8 mouse cellular contexts compared by ENCODE assay signal in genomic region chr8:4193588-4193894, GRCm38 (mm10). TPM values are rescaled to one million over a fixed set of nuclear protein-coding genes. Genes with fewer than 3 reads are reported as not detected.
DNase-seq lines count a peak whose midpoint lies in the region; ATAC-seq and TF ChIP-seq lines count a peak whose summit lies in the region.

No protein-coding gene starts in this region.

- ATAC-seq in heart, embryonic 12.5 days (ENCODE audit: insufficient number of reproducible peaks, low FRiP score) = no peak
- peak; percentile 39 for ATAC-seq in lung, postnatal 0 days
- ATAC-seq in intestine, postnatal 0 days = peak; percentile 38; the same call in 1 of the 2 replicates
- ATAC-seq in neural tube, embryonic 15.5 days (ENCODE audit: low FRiP score) = no peak; the same call in 1 of the 2 replicates

- H3K4me2 ChIP-seq in heart, embryonic 12.5 days = peak overlapping the region; percentile 34; the same call in 1 of the 2 replicates
- no peak overlapping the region for H3K4me2 ChIP-seq in lung, postnatal 0 days (replicated peaks; ENCODE audit: low read depth, low read length)
- no peak overlapping the region; the same call in 1 of the 2 replicates for H3K4me2 ChIP-seq in intestine, postnatal 0 days (replicated peaks; ENCODE audit: low read depth)
- H3K4me2 ChIP-seq in neural tube, embryonic 15.5 days = no peak overlapping the region

- no peak for TF ChIP-seq EP300 in lung, postnatal 0 days (IDR thresholded peaks at IDR 0.05)

- H3K36me3 ChIP-seq in heart, embryonic 12.5 days = no peaks in the 10 kb centered on the region
- H3K36me3 ChIP-seq in lung, postnatal 0 days (ENCODE audit: insufficient read depth, low read length) = no peaks in the 10 kb centered on the region
- peaks cover 6% of the 10 kb centered on the region; the same call in 1 of the 2 replicates for H3K36me3 ChIP-seq in intestine, postnatal 0 days (ENCODE audit: control insufficient read depth, insufficient read depth)
- peaks cover 64% of the 10 kb centered on the region for H3K36me3 ChIP-seq in neural tube, embryonic 15.5 days

- no peaks in the 10 kb centered on the region for H3K27me3 ChIP-seq in heart, embryonic 12.5 days (replicated peaks)
- H3K27me3 ChIP-seq in lung, postnatal 0 days (replicated peaks; ENCODE audit: insufficient read depth, low read length) = no peaks in the 10 kb centered on the region
- no peaks in the 10 kb centered on the region for H3K27me3 ChIP-seq in intestine, postnatal 0 days (replicated peaks; ENCODE audit: control insufficient read depth, insufficient read depth, low read length)
- no peaks in the 10 kb centered on the region for H3K27me3 ChIP-seq in neural tube, embryonic 15.5 days (replicated peaks)

- no peak for DNase-seq in heart, adult 18-20 months
- DNase-seq in lung, postnatal 0 days (ENCODE audit: low spot score) = no peak
- no peak for DNase-seq in lung, postnatal 25 days (ENCODE audit: low spot score)
- DNase-seq in adipocyte (ENCODE audit: low spot score) = no peak
- no peak for DNase-seq in spleen, postnatal 4 days (ENCODE audit: low spot score in 2 of 2)

- H3K9me3 ChIP-seq in heart, embryonic 12.5 days (replicated peaks) = no peaks in the 10 kb centered on the region
- H3K9me3 ChIP-seq in lung, postnatal 0 days (ENCODE audit: low read length) = no peaks in the 10 kb centered on the region
- H3K9me3 ChIP-seq in intestine, postnatal 0 days (ENCODE audit: control insufficient read depth) = no peaks in the 10 kb centered on the region
- no peaks in the 10 kb centered on the region for H3K9me3 ChIP-seq in neural tube, embryonic 15.5 days (replicated peaks)

- H3K4me1 ChIP-seq in heart, embryonic 12.5 days (replicated peaks) = peaks cover 4% of the 10 kb centered on the region; the same call in 1 of the 2 replicates
- no peaks in the 10 kb centered on the region for H3K4me1 ChIP-seq in lung, postnatal 0 days (ENCODE audit: insufficient read depth, low read depth, low read length)
- no peaks in the 10 kb centered on the region for H3K4me1 ChIP-seq in intestine, postnatal 0 days (replicated peaks; ENCODE audit: control insufficient read depth, insufficient read depth, low read length)
- H3K4me1 ChIP-seq in neural tube, embryonic 15.5 days = peaks cover 14% of the 10 kb centered on the region

- 56% methylated on average over 7 of the region's 7 CpGs for WGBS in heart, embryonic 12.5 days
- 47% methylated on average over 7 of the region's 7 CpGs for WGBS in lung, postnatal 0 days
- WGBS in intestine, postnatal 0 days = 43% methylated on average over 7 of the region's 7 CpGs
- WGBS in neural tube, embryonic 15.5 days = 48% methylated on average over 7 of the region's 7 CpGs

- H3K27ac ChIP-seq in heart, embryonic 12.5 days (ENCODE audit: poor library complexity, severe bottlenecking) = no peak overlapping the region
- H3K27ac ChIP-seq in lung, postnatal 0 days (ENCODE audit: low read length) = no peak overlapping the region
- H3K27ac ChIP-seq in intestine, postnatal 0 days (ENCODE audit: low read depth, low read length) = no peak overlapping the region
- peak overlapping the region; percentile 74 for H3K27ac ChIP-seq in neural tube, embryonic 15.5 days (replicated peaks)

- no peak overlapping the region for H3K9ac ChIP-seq in heart, embryonic 12.5 days
- no peak overlapping the region for H3K9ac ChIP-seq in lung, postnatal 0 days (replicated peaks; ENCODE audit: low read depth)
- no peak overlapping the region for H3K9ac ChIP-seq in intestine, postnatal 0 days (ENCODE audit: low read depth, low read length)
- no peak overlapping the region for H3K9ac ChIP-seq in neural tube, embryonic 15.5 days (replicated peaks)

- no peak for TF ChIP-seq CTCF in lung, postnatal 0 days (IDR thresholded peaks at IDR 0.05)
- no peak for TF ChIP-seq CTCF in intestine, postnatal 0 days (IDR thresholded peaks at IDR 0.05; ENCODE audit: low read depth)

- no peak overlapping the region for H3K4me3 ChIP-seq in heart, embryonic 12.5 days
- no peak overlapping the region for H3K4me3 ChIP-seq in lung, postnatal 0 days (ENCODE audit: low read depth, low read length)
- no peak overlapping the region for H3K4me3 ChIP-seq in intestine, postnatal 0 days (ENCODE audit: low read depth, low read length)
- H3K4me3 ChIP-seq in neural tube, embryonic 15.5 days (replicated peaks) = no peak overlapping the region

RNA-seq across cellular contexts. Expression of gene Prr36, which starts 23.7 kb away (rescaled TPM):
- polyA plus RNA-seq in heart, embryonic 12.5 days (2016; fragmentation: Nextera tagmentation; extraction: Ambion mirVana) = 0.18 and 0.24 TPM in 2 replicates
- under 1 TPM; 0.07 to 0.10 TPM for total RNA-seq in heart, adult 18-20 months (2021)
- polyA plus RNA-seq in lung, postnatal 0 days (2015; fragmentation: Nextera tagmentation; extraction: Ambion mirVana) = 0.89 and 0.99 TPM in 2 replicates
- polyA plus RNA-seq in intestine, postnatal 0 days (2015; fragmentation: Nextera tagmentation; extraction: Ambion mirVana) = 0.99 and 1.1 TPM in 2 replicates
- 36.2 and 37.5 TPM in 2 replicates for polyA plus RNA-seq in neural tube, embryonic 15.5 days (2015; fragmentation: Nextera tagmentation; extraction: Ambion mirVana)

RNA-seq across cellular contexts. Expression of gene Evi5l, which starts 27.2 kb away (rescaled TPM):
- 15.2 and 18.4 TPM in 2 replicates for polyA plus RNA-seq in heart, embryonic 12.5 days (2016; fragmentation: Nextera tagmentation; extraction: Ambion mirVana)
- 10 to 100 TPM; 24.1 to 26.3 TPM for total RNA-seq in heart, adult 18-20 months (2021)
- 11.3 and 11.9 TPM in 2 replicates for polyA plus RNA-seq in lung, postnatal 0 days (2015; fragmentation: Nextera tagmentation; extraction: Ambion mirVana)
- polyA plus RNA-seq in intestine, postnatal 0 days (2015; fragmentation: Nextera tagmentation; extraction: Ambion mirVana) = 6.6 and 8.3 TPM in 2 replicates
- polyA plus RNA-seq in neural tube, embryonic 15.5 days (2015; fragmentation: Nextera tagmentation; extraction: Ambion mirVana) = 90.0 and 107 TPM in 2 replicates

RNA-seq across cellular contexts. Expression of gene Lrrc8e, which starts 33.1 kb away (rescaled TPM):
- polyA plus RNA-seq in heart, embryonic 12.5 days (2016; fragmentation: Nextera tagmentation; extraction: Ambion mirVana) = 0.28 TPM in 1 of 2 replicates, not detected in the other
- total RNA-seq in heart, adult 18-20 months (2021) = 1 to 10 TPM in 1 of 2 experiments, under 1 TPM in 1; 0.21 to 1.3 TPM
- 6.0 and 7.8 TPM in 2 replicates for polyA plus RNA-seq in lung, postnatal 0 days (2015; fragmentation: Nextera tagmentation; extraction: Ambion mirVana)
- 2.8 and 3.3 TPM in 2 replicates for polyA plus RNA-seq in intestine, postnatal 0 days (2015; fragmentation: Nextera tagmentation; extraction: Ambion mirVana)
- polyA plus RNA-seq in neural tube, embryonic 15.5 days (2015; fragmentation: Nextera tagmentation; extraction: Ambion mirVana) = 0.57 TPM in 1 of 2 replicates, not detected in the other

RNA-seq across cellular contexts. Expression of gene Map2k7, which starts 45.0 kb away (rescaled TPM):
- 28.7 and 32.2 TPM in 2 replicates for polyA plus RNA-seq in heart, embryonic 12.5 days (2016; fragmentation: Nextera tagmentation; extraction: Ambion mirVana)
- 10 to 100 TPM; 65.1 to 66.5 TPM for total RNA-seq in heart, adult 18-20 months (2021)
- polyA plus RNA-seq in lung, postnatal 0 days (2015; fragmentation: Nextera tagmentation; extraction: Ambion mirVana) = 22.9 and 23.6 TPM in 2 replicates
- 14.3 and 16.6 TPM in 2 replicates for polyA plus RNA-seq in intestine, postnatal 0 days (2015; fragmentation: Nextera tagmentation; extraction: Ambion mirVana)
- 26.9 and 30.6 TPM in 2 replicates for polyA plus RNA-seq in neural tube, embryonic 15.5 days (2015; fragmentation: Nextera tagmentation; extraction: Ambion mirVana)

RNA-seq across cellular contexts. Expression of gene Gm49320, which starts 45.1 kb away (rescaled TPM):
- polyA plus RNA-seq in heart, embryonic 12.5 days (2016; fragmentation: Nextera tagmentation; extraction: Ambion mirVana) = 0.58 TPM in 1 of 2 replicates, not detected in the other
- under 1 TPM in 1 of 2 experiments, not detected in 1; 0.31 TPM for total RNA-seq in heart, adult 18-20 months (2021)
- polyA plus RNA-seq in lung, postnatal 0 days (2015; fragmentation: Nextera tagmentation; extraction: Ambion mirVana) = 0.25 and 0.86 TPM in 2 replicates
- polyA plus RNA-seq in intestine, postnatal 0 days (2015; fragmentation: Nextera tagmentation; extraction: Ambion mirVana) = 0.20 and 0.74 TPM in 2 replicates
- 1.1 and 1.3 TPM in 2 replicates for polyA plus RNA-seq in neural tube, embryonic 15.5 days (2015; fragmentation: Nextera tagmentation; extraction: Ambion mirVana)

Comparison
In these comparisons a context has a peak if more than half of its experiments do, and no peak if none do; other contexts are left out.
1. ATAC-seq: peak in lung, postnatal 0 days (single experiment) and intestine, postnatal 0 days (single experiment); none in heart, embryonic 12.5 days (single experiment) and neural tube, embryonic 15.5 days (single experiment).
2. RNA of gene Prr36, which starts 23.7 kb away (polyA plus RNA-seq): 36.2 to 37.5 TPM in neural tube, embryonic 15.5 days; 0.99 to 1.1 TPM in intestine, postnatal 0 days, 0.89 to 0.99 TPM in lung, postnatal 0 days and 0.18 to 0.24 TPM in heart, embryonic 12.5 days; every median in the first group is over 10 times any median in the second.